Mouse (Mus musculus): Measurements from ENCODE around the gene Gpr146.

- no peak for TF ChIP-seq CTCF (IDR thresholded peaks at IDR 0.05)
- TF ChIP-seq EP300 (IDR thresholded peaks at IDR 0.05): no peak
Measured at GRCm38 (mm10) chr5:139351134-139351533, 26.4 kb upstream of the Gpr146 start, which contains the start of gene Cox19.

Measured in lung, postnatal 0 days (tissue).